Mouse (Mus musculus): ENCODE measurements around the gene Ankrd28.
A peak's percentile ranks its signal among the peaks of the same experiment; 100 is the strongest.
"Not testable (repeated sequence)": the region's sequence is repeated elsewhere in the genome, so short reads cannot be mapped to it uniquely, and the experiment has no call there.

Gene Ankrd28

DNA sequence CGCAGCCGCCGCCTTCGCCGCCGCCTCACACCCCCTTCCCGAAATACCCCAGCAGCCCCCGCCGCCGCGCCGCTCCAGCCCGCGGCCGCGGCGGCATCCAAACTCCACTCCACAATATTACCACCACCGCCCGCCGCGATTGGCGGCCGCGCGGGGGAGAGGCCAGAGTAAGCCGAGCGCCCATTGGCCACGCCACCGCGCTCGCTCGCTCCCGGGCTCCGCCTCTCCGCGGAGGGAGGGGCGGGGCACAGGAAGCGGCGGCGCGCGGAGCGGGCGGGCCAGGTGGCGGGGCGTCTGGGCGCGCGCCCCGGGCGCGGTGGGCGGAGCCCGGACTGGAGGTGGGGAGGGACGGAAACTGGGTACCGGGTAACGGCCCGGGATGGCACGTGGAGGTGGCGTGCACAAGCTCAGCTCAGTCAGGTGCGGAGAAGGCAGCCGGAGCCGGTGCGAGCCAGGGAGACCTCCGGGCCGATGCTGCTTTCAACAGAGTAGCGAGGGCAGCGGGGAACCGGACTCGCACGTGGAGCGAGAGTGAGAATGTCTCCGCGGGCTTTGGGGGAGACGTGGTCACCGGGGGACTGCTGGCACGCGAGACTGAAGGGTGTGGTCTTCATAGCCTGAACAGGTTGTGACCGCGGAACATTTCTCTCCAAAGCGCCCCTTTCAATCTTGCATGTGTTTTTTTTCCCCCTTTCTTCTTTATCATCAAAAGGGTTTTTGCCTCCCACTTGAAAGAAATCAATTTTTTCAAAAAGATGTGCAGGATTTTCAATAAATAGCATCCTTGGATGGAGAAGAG lies at the start of gene Ankrd28:
Ankrd28 (minus strand) TSS at position 81 of the 799 bp plus-strand sequence.
- DNase-seq (ENCODE audit: low spot score), result peak; percentile 87

DNA sequence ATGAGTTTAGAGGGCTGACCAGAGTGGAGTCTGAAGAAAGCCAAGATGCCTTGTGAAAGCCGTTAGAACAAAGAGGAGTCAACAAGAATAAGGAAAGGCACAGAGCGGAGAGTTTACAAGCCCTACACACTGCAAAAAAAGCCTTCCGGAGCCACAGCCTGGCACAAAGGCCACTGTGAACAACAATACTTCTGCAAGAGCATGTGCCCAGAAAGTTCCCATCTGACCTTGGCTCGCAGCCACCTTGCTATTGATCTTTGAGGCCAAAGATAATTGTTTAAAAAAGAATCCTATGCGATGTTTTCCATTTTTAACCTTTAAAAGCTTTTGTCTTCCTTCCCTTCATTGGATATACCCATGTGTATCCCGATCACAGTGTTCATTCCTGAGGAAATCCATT lies 49.0 kb upstream of the Ankrd28 start:
- DNase-seq (ENCODE audit: low spot score), result no peak

DNA sequence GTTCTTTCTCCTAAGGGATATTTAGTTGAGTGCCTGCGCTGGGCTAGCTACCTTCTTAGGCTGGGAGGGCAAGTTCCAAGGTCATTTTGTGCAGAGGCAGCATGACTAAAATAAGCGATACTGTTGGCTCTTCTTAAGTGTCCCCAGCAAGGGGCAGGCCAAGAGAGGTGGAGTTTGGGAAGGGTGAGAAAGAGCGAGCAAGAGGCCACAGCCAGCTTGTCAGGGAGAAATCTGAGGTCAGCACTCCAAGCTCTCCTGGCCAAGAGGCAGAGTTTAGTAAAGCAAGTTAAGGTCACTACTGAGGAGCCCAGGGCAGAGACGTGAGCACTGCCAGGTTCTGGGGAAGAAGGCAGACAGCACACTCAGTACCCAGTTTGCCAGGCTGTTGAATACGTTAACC lies 41.7 kb upstream of the Ankrd28 start:
- DNase-seq (ENCODE audit: low spot score), result no peak

DNA sequence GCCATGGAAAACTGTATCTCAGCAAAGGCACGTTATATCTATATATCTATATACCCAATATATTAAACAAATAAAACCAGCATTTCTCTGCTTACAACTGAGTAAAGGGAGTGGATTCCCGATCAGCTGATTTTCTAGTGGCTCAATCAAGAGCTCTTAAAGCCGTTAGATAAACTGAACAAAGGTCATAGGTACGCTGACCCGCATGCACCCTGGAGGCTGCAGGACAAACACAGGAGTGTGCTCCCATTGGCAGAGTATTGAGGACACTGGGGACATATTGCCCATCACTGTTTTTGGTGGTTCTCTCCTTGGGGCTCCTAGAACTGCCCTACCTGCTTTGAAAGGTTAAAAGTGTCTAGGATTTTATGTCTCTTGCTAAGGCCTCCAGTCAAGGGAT lies 40.0 kb upstream of the Ankrd28 start:
- no peak for DNase-seq (ENCODE audit: low spot score)

DNA sequence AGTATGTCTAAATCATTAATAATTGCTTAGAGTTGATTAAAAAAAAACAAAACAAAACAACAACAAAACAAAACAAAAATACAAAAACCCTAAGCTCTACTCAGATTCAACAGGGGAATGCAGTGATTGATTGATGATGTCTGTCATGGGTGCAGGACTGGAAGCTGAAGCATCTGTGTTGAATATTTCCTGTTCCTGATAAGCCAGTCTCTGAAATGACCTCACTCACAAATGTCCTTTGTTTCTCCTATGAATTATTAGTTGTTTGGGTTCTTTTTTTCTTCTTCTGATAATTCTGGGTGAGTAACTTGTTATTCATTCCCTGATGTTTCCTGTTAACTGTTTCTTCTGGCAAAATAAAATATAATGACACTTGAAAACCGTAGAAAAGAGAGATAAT lies 38.1 kb upstream of the Ankrd28 start:
- no peak for DNase-seq (ENCODE audit: low spot score)

DNA sequence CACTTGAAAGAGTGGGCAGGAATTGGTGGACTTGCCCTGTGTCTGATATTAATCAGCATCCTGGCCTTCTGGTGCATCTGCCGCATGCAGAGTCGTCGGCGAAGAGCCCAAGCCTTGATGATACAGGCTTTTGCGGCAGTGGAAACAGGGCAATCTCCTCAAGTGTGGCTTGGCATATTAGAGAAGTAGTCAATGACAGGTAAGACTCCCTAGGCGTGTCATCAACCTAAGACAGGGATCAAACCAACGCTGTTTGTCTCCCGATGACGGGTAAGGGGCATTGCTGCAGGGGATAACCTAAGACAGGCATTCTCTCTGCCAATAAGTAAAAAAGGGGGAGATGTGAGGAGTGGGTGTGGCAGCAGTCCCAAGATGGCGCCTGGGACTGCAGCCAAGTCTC lies 35.9 kb upstream of the Ankrd28 start:
- DNase-seq (ENCODE audit: low spot score), result not testable (repeated sequence)

DNA sequence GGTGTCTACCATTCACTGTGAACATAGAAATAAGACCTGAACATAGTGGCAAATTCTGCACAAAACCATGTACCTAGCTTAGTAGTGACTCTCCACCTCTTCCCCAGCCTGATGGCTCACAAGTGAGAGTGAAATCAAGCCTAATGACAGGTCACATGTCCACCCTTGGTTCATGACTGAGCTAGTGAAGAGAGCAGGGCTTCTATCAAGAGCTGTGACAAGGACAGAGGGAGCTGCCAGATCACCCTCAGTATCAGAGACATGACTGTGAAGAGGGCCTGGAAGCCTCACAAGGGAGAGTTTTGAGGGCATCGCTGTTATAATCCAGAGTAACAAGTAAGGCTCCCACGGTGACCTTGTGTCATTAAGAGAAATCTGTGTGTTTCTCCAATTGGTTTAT lies 28.2 kb upstream of the Ankrd28 start:
- DNase-seq (ENCODE audit: low spot score), result no peak

DNA sequence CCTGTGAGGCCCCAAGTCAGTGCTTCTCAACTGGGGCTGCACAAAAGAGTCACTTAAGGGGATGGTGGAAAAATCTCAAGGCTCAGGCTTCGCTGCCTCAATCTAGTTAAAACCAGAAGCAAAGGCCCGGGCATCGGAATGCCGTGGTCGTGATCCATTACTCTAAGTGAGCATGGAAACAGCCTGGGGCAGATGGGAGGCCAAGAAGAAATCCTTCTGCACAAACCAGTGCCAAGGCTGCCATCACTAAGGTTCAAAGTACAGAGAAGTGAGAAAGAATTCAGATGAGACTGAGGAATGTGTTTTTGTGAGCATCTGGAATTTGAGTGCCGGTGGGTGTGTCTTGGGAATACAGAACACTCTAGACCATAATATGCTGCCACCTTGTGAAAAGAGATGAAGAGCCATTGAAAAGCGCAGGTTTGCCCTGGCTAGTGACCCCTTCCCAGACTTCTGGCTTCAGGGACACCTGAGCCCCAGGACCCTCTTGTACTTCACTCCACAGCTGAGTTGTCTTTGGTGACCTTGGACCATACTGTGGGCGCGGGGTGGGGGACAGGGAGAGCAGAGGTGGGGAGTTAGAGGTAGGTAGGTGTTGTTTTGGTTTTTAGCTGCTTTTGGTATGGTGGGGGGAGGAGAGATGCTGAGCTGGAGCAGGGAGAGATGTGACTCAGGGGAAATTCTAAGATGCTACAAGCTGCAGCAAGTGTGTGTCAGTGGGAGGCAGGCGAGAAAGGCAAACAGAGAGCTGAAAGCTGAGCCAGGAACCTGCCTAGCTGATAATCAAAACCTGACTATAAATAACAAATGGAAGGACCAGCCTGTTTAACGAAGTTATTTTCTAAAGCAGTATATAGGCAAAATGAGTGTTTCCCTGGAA lies 26.9 kb upstream of the Ankrd28 start:
- DNase-seq (ENCODE audit: low spot score), result peak; percentile 67

DNA sequence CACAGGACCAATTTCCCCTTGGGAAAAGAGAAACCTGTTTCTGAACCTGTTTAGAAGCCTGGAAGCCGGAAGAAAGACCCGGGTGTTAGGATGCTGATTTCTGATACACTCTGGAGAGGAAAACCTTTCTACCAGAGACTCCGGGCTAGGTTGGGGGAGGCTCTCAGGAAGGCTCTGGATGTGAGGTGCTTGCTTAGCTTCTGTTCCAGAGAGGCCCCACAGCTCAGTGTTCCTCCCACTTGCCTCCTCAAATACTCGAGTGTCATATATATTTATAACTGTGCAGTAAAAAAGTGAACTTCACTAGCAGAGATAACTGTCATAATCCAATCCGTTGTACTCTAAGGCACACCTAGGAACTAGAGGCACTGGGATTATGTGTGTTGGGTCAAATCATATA lies 25.6 kb upstream of the Ankrd28 start:
- peak; percentile 54 for DNase-seq (ENCODE audit: low spot score)

DNA sequence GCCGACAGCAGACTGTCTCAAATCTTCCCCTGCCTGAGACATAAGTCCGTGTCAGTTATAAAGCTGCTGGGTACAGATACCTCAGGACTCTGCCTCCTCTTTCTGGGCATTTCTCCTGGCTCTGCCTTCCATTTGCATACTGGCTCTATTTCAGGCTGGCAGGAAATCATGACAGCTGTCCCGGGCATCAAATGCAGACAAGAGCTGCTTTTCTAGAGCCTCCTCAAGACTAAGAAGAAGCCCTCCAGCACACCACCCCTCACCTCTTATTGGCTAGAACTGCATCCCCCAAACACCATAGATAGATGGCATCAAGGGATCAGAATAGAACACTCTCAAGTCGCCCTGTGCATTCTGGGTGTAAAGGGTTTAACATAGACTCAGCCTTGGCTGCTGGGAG lies 24.2 kb upstream of the Ankrd28 start:
- peak; percentile 28 for DNase-seq (ENCODE audit: low spot score)

DNA sequence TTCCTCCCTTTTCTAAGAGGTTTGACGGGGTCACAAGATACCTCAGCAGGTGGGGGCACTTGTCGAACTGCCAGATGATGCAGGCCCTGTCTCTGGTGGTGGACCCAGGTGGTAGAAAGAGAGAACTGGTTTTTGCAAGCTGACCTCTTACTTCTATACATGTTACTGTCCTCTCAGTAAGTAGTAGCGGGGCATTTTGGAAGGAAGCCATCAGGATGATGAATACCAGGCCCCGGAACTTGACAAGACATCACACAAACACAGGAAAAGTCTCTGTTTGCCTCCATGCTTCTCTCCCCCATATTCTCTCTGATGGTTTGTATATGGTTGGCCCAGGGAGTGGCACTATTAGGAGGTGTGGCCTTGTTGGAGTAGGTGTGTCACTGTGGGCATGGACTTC lies 13.1 kb upstream of the Ankrd28 start:
- DNase-seq (ENCODE audit: low spot score), result no peak

DNA sequence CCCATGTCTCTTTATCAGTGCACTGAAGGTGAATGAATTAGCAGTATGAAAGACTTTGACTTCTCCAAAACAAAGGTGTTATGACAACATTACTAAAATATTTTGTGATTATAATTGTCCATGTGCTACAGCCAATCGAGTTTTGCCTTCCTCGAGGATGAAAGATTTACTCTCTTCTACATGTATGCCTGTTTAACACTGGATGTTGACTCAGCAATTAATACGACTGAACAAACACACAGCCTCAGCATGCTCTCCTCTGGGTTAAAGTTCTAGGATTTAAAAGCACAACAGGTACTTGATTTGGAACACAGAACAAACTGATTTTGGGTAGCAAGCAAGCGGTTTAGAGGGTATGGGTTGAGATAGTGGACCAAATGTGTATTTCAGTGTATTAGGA lies 1.6 kb upstream of the Ankrd28 start:
- no peak for DNase-seq (ENCODE audit: low spot score)

DNA sequence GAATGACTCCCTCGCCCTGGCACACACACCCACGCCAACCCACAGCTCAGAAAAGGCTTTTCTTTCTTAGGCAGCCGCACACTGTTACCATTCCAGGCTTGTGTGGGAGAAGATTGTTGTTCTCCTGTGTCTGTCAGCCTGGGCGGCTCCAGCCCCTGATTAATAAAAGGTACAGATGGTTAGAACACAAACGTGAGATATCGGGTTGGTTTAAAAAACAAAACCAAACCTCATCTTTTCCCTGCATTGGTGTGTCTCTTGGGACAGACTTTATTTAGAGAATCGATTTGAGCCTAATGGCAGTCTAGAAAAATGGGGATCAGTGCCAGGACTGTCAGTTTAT lies 890 bp upstream of the Ankrd28 start:
- peak; percentile 55 for DNase-seq (ENCODE audit: low spot score)

DNA sequence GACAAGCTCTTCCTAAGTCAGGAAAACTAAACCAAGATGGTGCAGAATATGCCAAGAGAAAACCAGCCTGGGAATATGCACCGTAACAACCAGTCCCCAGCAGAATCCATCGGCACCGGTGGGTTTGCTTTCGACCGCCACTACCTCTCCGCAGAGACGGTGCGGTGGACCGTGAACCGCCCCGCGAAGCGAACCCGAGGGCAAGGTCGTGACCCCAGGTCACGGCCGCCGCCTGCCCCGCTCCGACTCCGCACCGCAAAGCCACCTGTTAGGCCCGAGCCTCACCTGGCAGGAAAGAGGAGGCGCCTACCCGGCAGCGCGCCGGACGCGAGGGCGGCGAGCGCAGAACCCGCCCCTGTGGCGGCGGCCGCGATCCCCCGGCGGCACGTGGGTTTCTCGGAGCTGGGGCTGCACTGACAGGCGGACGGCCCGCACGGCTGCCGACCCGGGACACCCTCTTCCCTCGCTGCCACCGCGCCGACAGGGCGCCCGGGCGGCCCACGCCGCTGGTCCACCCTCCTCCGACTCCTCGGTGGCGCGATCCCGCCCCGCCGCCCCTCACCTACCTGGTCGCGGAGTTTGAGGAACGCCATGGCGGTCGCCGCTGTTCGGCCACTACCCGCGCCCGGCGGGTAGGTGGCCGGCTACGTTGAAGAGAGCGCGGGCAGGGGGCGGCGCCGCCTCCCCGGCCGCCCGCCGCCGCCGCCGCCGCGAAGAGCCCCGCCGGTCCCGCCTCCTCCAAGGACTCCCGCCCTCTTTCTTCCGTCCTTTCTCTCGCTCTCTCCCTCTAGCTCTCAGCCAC lies 489 bp downstream of the Ankrd28 start:
- peak; percentile 15 for DNase-seq (ENCODE audit: low spot score)

DNA sequence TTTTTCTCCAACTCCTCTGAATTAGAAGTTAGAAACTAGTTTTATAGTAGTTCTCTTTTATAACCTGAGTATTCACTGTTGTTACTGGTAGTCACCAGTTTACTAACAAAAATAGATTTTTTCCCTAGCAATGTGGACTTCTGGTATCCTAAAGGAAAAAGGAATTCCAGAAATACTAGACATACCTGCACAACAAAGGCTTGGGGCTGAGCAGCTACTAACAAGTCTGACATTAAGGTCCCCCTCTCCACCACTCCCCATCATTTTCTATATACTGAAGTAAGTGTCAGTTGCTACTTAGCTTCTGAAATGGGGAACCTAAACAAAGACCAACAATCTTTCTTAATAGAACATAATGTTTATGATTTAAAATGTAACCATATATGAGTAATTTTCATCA lies 3.2 kb downstream of the Ankrd28 start:
- DNase-seq (ENCODE audit: low spot score), result no peak

DNA sequence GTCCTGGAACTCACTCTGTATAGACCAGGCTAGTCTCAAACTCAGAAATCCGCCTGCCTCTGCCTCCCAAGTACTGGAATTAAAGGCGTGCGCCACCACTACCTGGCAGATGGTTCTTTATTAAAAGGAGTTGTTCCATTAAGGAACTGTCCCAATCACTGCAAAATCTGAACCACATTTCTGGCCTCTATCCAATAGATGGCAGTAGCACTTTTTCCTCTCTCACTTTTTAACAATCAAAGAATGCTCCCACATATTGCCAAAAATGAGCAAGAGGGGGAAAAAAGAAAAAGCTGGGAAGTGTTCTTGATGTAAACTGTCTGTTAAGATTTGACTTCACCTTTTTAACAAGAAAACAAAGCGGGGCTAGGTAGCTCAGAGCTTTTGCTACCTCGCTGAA lies 20.5 kb downstream of the Ankrd28 start:
- no peak for DNase-seq (ENCODE audit: low spot score)

DNA sequence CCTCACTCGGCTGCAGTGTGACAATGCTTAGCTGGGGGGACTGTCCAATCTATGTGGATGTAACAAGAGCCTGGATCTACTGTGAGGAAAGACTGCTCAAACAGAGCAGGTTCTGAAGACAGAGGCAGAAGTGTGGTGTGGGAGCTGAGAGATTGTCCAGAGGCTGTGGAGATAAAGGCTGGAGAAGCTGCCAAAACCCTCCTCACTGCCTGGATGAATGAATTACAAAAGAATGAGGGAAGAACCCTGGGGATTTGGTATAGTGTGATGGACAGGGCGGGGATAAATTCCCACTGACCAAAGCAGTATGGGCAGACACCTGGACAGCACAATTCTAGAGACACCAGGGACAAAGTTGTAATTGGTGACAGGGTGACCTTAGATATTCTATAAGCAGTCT lies 26.7 kb downstream of the Ankrd28 start:
- no peak for DNase-seq (ENCODE audit: low spot score)

DNA sequence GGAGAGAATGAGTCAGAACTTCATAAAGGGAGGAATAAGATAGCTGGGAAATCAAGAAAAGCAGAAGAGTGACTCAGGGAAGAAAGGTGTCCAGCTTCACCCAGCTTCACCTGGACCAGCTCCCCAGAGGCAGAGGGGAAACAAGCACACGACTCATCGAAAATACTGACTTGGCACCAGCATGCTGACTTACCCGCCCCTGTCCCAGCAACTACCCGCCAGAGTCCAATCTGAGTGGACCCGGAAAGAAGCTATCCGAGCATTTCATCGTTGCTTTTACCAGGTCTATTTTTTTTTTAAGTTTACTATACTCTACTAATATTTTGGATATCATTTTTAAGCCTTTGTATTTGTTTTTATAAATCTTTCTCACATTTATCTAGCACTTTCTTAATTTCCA lies 29.5 kb downstream of the Ankrd28 start:
- no peak for DNase-seq (ENCODE audit: low spot score)

DNA sequence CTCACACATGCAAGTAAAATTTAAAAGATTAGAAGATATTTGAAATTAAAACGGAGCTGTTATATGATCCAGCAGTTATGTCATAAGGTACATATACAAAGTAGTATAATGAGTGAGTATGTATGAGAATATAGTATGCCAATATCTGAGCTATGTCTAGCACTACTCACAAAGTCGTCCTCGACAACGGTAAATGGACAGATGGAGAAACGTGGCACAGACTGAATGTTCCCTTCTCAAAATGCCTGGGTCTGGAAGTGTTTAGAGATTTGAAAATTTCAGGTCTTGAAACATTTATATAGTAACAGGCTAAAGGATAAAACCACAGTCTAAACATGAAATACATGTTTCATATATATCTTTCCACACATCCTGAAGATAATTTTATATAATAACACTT lies 30.0 kb downstream of the Ankrd28 start:
- no peak for DNase-seq (ENCODE audit: low spot score)

DNA sequence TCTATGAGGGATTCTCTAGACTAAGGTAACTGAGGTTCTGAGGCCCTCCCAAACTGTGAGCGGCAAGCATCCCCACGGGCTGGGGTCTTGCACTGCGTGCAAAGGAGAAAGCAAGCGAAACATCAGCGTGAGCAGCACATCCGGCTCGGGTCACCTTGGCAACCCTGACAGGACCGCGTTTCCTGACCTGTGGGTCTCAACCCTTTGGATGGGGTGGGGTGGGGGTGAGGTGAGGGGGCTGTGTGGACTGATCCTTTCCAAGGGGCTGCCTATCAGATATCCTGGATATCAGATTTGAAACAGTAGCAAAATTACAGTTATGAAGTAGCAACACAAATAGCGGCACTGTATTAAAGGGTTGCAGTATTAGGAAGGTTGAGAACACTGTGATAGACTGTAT lies 31.5 kb downstream of the Ankrd28 start:
- no peak for DNase-seq (ENCODE audit: low spot score)

DNA sequence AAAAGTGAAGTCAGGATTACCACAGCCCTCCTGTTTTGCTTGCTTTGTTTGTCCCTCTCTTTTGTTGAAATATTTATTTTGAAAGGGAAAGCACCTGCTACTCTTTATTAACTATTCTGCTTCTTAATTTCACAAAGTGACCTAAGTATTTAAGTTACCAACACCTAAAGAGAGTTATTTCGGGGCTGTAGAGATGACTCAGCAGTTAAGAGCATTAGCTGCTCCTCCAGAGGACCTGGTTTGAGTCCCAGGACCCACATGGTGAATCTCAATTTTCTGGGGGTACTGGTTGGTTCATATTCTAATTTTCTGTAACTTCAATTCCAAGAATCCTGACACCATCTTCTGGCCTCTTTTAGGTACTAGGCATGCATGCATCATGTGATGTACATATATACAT lies 34.9 kb downstream of the Ankrd28 start:
- DNase-seq (ENCODE audit: low spot score), result no peak

DNA sequence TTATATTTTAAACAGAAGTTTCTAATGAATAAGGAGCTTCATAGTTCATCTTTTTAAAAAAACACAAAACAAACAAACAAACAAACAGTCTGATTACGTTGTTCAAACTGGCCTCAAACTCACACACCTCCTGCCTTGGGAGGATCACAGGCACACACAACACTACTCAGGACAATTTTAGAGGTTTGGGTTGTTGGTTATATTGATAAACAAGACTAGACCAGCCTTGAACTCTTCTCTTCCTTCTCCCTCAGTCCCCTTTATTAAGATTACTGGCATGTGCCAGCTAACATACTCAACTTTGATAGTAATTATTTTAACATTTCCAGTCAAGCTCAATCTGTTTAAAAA lies 35.7 kb downstream of the Ankrd28 start:
- no peak for DNase-seq (ENCODE audit: low spot score)

Measured in left cerebral cortex, adult 11 months (tissue).